In the genomic region with DNA sequence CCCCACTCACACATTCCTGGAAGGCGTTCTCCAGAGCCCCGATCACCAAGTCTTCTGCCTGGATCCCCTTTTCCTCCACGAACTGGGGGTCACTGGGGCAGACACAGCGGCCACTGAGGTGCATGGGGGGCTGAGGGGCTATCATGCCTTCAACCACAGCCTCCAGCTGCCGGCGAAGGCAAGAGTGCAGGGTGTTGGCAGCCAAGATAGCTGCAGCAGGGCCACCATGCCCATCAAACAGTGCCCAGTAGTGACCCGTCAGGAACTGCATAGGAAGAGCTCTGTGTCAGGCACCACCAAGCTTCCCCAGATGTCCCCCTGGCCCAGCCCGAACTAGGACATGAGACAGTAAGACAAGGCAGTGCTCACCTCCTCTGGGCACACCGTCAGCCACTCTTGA, we compare ENCODE assay signal across 14 mouse cellular contexts. TPM values are rescaled to one million over a fixed set of nuclear protein-coding genes. Genes with fewer than 3 reads are reported as not detected.
A peak's percentile ranks its signal among the peaks of the same experiment; 100 is the strongest.
DNase-seq lines count a peak whose midpoint lies in the region; ATAC-seq lines count a peak whose summit lies in the region.
"Had no signal": no experiment of that assay in that cellular context is flagged by ENCODE, and none has a peak within 500 bp of the region (broad histone marks: within the 10 kb centered on the region; RNA-seq: fewer than 3 reads in every experiment).

No protein-coding gene starts in this region.

- DNase-seq in forebrain, embryonic 14.5 days (ENCODE audit: low spot score) = no peak
- no peak for DNase-seq in liver, embryonic 11.5 days (ENCODE audit: low spot score)
- no peak for DNase-seq in liver
- no peak for DNase-seq in embryonic facial prominence, embryonic 10.5 days (ENCODE audit: low spot score)
- DNase-seq in layer of hippocampus, postnatal 36 days = no peak
- no peak for DNase-seq in thymus, postnatal 4 days
- DNase-seq: embryo, embryonic 11 days; heart, adult 2 months; layer of hippocampus, adult 9-11 months; right cerebral cortex, postnatal 4 days had no signal

- WGBS in forebrain, embryonic 12.5 days = 93% methylated on average over 9 of the region's 9 CpGs
- 93% methylated on average over 9 of the region's 9 CpGs for WGBS in forebrain, embryonic 14.5 days
- 85% methylated on average over 9 of the region's 9 CpGs for WGBS in liver, embryonic 11.5 days
- 88% methylated on average over 9 of the region's 9 CpGs for WGBS in embryonic facial prominence, embryonic 10.5 days
- 71% methylated on average over 9 of the region's 9 CpGs for WGBS in liver, embryonic 15.5 days (ENCODE audit: insufficient replicate concordance)

- peaks cover 23% of the 10 kb centered on the region for H3K36me3 ChIP-seq in forebrain, embryonic 12.5 days (replicated peaks)
- peaks cover 12% of the 10 kb centered on the region for H3K36me3 ChIP-seq in forebrain, embryonic 14.5 days (ENCODE audit: control insufficient read depth, insufficient read depth, low read length)
- 0 out of 2 replicates have a peak, but pooled peaks cover 3% of the 10 kb centered on the region for H3K36me3 ChIP-seq in liver, embryonic 11.5 days (ENCODE audit: control insufficient read depth, insufficient read depth, low read length)
- peaks cover 48% of the 10 kb centered on the region for H3K36me3 ChIP-seq in embryonic facial prominence, embryonic 10.5 days (replicated peaks)
- peaks cover 11% of the 10 kb centered on the region; the same call in 1 of the 2 replicates for H3K36me3 ChIP-seq in liver, embryonic 15.5 days (replicated peaks)
- H3K36me3 ChIP-seq: forebrain, embryonic 15.5 days had no signal

- 0 out of 2 replicates have a peak, but pooled peaks cover 7% of the 10 kb centered on the region for H3K27me3 ChIP-seq in forebrain, embryonic 12.5 days
- no peaks in the 10 kb centered on the region for H3K27me3 ChIP-seq in forebrain, embryonic 14.5 days (replicated peaks; ENCODE audit: control insufficient read depth, insufficient read depth, low read length)
- no peaks in the 10 kb centered on the region for H3K27me3 ChIP-seq in liver, embryonic 11.5 days (replicated peaks; ENCODE audit: control insufficient read depth, insufficient read depth, low read length)
- 0 out of 2 replicates have a peak, but pooled peaks cover 8% of the 10 kb centered on the region for H3K27me3 ChIP-seq in embryonic facial prominence, embryonic 10.5 days (replicated peaks; ENCODE audit: low read depth, poor library complexity, severe bottlenecking)
- peaks cover 15% of the 10 kb centered on the region; the same call in 1 of the 2 replicates for H3K27me3 ChIP-seq in liver, embryonic 15.5 days

- H3K4me1 ChIP-seq in forebrain, embryonic 12.5 days = peaks cover 27% of the 10 kb centered on the region
- peaks cover 4% of the 10 kb centered on the region; the same call in 1 of the 2 replicates for H3K4me1 ChIP-seq in forebrain, embryonic 14.5 days (ENCODE audit: control insufficient read depth, insufficient read depth, low read length)
- H3K4me1 ChIP-seq in liver, embryonic 11.5 days (replicated peaks; ENCODE audit: control insufficient read depth, insufficient read depth, low read length) = peaks cover 15% of the 10 kb centered on the region; the same call in 1 of the 2 replicates
- peaks cover 33% of the 10 kb centered on the region for H3K4me1 ChIP-seq in embryonic facial prominence, embryonic 10.5 days
- H3K4me1 ChIP-seq in liver, embryonic 15.5 days (replicated peaks) = peaks cover 34% of the 10 kb centered on the region

- no peak overlapping the region for H3K27ac ChIP-seq in forebrain, embryonic 12.5 days
- no peak overlapping the region for H3K27ac ChIP-seq in forebrain, embryonic 14.5 days (ENCODE audit: low read depth, low read length)
- H3K27ac ChIP-seq in liver, embryonic 11.5 days (ENCODE audit: low read depth, low read length) = no peak overlapping the region
- no peak overlapping the region for H3K27ac ChIP-seq in embryonic facial prominence, embryonic 10.5 days (replicated peaks)
- H3K27ac ChIP-seq in liver, embryonic 15.5 days (replicated peaks) = no peak overlapping the region
- H3K27ac ChIP-seq: forebrain, embryonic 15.5 days; midbrain, embryonic 13.5 days had no signal

- H3K4me3 ChIP-seq in forebrain, embryonic 12.5 days (replicated peaks) = 0 out of 2 replicates have a peak overlapping the region, but pooled peaks have one; percentile 8
- H3K4me3 ChIP-seq in forebrain, embryonic 14.5 days (ENCODE audit: low read depth, low read length) = no peak overlapping the region
- H3K4me3 ChIP-seq in liver, embryonic 11.5 days (ENCODE audit: low read depth, low read length) = 0 out of 2 replicates have a peak overlapping the region, but pooled peaks have one; percentile 12
- peak overlapping the region; percentile 84 for H3K4me3 ChIP-seq in embryonic facial prominence, embryonic 10.5 days
- peak overlapping the region; percentile 67; the same call in 1 of the 2 replicates for H3K4me3 ChIP-seq in liver, embryonic 15.5 days (replicated peaks)

- no peaks in the 10 kb centered on the region for H3K9me3 ChIP-seq in forebrain, embryonic 12.5 days
- no peaks in the 10 kb centered on the region for H3K9me3 ChIP-seq in forebrain, embryonic 14.5 days (replicated peaks; ENCODE audit: control insufficient read depth, low read length)
- no peaks in the 10 kb centered on the region for H3K9me3 ChIP-seq in liver, embryonic 11.5 days (ENCODE audit: control insufficient read depth, low read length)
- H3K9me3 ChIP-seq in embryonic facial prominence, embryonic 10.5 days = no peaks in the 10 kb centered on the region
- H3K9me3 ChIP-seq in liver, embryonic 15.5 days (replicated peaks) = no peaks in the 10 kb centered on the region
- H3K9me3 ChIP-seq: forebrain, embryonic 15.5 days; midbrain, embryonic 13.5 days had no signal

- H3K9ac ChIP-seq in forebrain, embryonic 12.5 days = no peak overlapping the region
- H3K9ac ChIP-seq in forebrain, embryonic 14.5 days (ENCODE audit: low read length) = no peak overlapping the region
- H3K9ac ChIP-seq in liver, embryonic 11.5 days (ENCODE audit: low read depth, low read length) = no peak overlapping the region
- H3K9ac ChIP-seq in liver, embryonic 15.5 days = no peak overlapping the region

- no peak for ATAC-seq in forebrain, embryonic 12.5 days (ENCODE audit: low FRiP score)
- ATAC-seq in forebrain, embryonic 14.5 days = no peak
- no peak for ATAC-seq in liver, embryonic 11.5 days (replicated peaks; ENCODE audit: low FRiP score)
- ATAC-seq in liver, embryonic 15.5 days (ENCODE audit: insufficient read depth) = no peak
- ATAC-seq: forebrain, embryonic 15.5 days; midbrain, embryonic 13.5 days had no signal

- no peak overlapping the region for H3K4me2 ChIP-seq in forebrain, embryonic 12.5 days
- no peak overlapping the region for H3K4me2 ChIP-seq in forebrain, embryonic 14.5 days (ENCODE audit: low read length)
- peak overlapping the region; percentile 69; the same call in 1 of the 2 replicates for H3K4me2 ChIP-seq in liver, embryonic 11.5 days
- peak overlapping the region; percentile 85; the same call in 1 of the 2 replicates for H3K4me2 ChIP-seq in liver, embryonic 15.5 days

RNA-seq across cellular contexts. Expression of a gene that starts 1.8 kb away (rescaled TPM):
- 29.6 and 33.3 TPM in 2 replicates for polyA plus RNA-seq in forebrain, embryonic 12.5 days (2016; fragmentation: Nextera tagmentation; extraction: Ambion mirVana)
- 10.3 and 10.7 TPM in 2 replicates for polyA plus RNA-seq in forebrain, embryonic 14.5 days (2014; fragmentation: Nextera tagmentation; extraction: Ambion mirVana)
- 25.3 and 26.9 TPM in 2 replicates for polyA plus RNA-seq in liver, embryonic 11.5 days (2014; fragmentation: Nextera tagmentation; extraction: Ambion mirVana)
- polyA plus RNA-seq in embryonic facial prominence, embryonic 10.5 days (2016; fragmentation: Nextera tagmentation; extraction: Ambion mirVana) = 50.2 and 54.1 TPM in 2 replicates
- polyA plus RNA-seq in liver, embryonic 15.5 days (2015; fragmentation: Nextera tagmentation; extraction: Ambion mirVana) = 11.7 and 13.6 TPM in 2 replicates
- total RNA-seq in layer of hippocampus, postnatal 36 days (2021) = 10 to 100 TPM; 16.0 to 20.8 TPM

RNA-seq across cellular contexts. Expression of a gene that starts 5.2 kb away (rescaled TPM):
- 53.9 and 59.3 TPM in 2 replicates for polyA plus RNA-seq in forebrain, embryonic 12.5 days (2016; fragmentation: Nextera tagmentation; extraction: Ambion mirVana)
- polyA plus RNA-seq in forebrain, embryonic 14.5 days (2014; fragmentation: Nextera tagmentation; extraction: Ambion mirVana) = 57.5 and 64.7 TPM in 2 replicates
- polyA plus RNA-seq in liver, embryonic 11.5 days (2014; fragmentation: Nextera tagmentation; extraction: Ambion mirVana) = 58.4 and 61.1 TPM in 2 replicates
- polyA plus RNA-seq in embryonic facial prominence, embryonic 10.5 days (2016; fragmentation: Nextera tagmentation; extraction: Ambion mirVana) = 69.5 and 74.7 TPM in 2 replicates
- polyA plus RNA-seq in liver, embryonic 15.5 days (2015; fragmentation: Nextera tagmentation; extraction: Ambion mirVana) = 23.5 and 23.8 TPM in 2 replicates
- 10 to 100 TPM; 52.1 to 57.5 TPM for total RNA-seq in layer of hippocampus, postnatal 36 days (2021)

RNA-seq across cellular contexts. Expression of a gene that starts 24.7 kb away (rescaled TPM):
- not detected in 2 replicates for polyA plus RNA-seq in forebrain, embryonic 12.5 days (2016; fragmentation: Nextera tagmentation; extraction: Ambion mirVana)
- not detected in 2 replicates for polyA plus RNA-seq in forebrain, embryonic 14.5 days (2014; fragmentation: Nextera tagmentation; extraction: Ambion mirVana)
- not detected in 2 replicates for polyA plus RNA-seq in liver, embryonic 11.5 days (2014; fragmentation: Nextera tagmentation; extraction: Ambion mirVana)
- polyA plus RNA-seq in embryonic facial prominence, embryonic 10.5 days (2016; fragmentation: Nextera tagmentation; extraction: Ambion mirVana) = not detected in 2 replicates
- 0.03 and 0.07 TPM in 2 replicates for polyA plus RNA-seq in liver, embryonic 15.5 days (2015; fragmentation: Nextera tagmentation; extraction: Ambion mirVana)
- total RNA-seq in layer of hippocampus, postnatal 36 days (2021) = 1 to 10 TPM in 1 of 2 experiments, under 1 TPM in 1; 0.97 to 1.6 TPM
- polyA plus RNA-seq: forebrain, embryonic 15.5 days; midbrain, embryonic 13.5 days had no signal

RNA-seq across cellular contexts. Expression of a gene that starts 27.0 kb away (rescaled TPM):
- 38.1 and 41.2 TPM in 2 replicates for polyA plus RNA-seq in forebrain, embryonic 12.5 days (2016; fragmentation: Nextera tagmentation; extraction: Ambion mirVana)
- 54.7 and 56.4 TPM in 2 replicates for polyA plus RNA-seq in forebrain, embryonic 14.5 days (2014; fragmentation: Nextera tagmentation; extraction: Ambion mirVana)
- polyA plus RNA-seq in liver, embryonic 11.5 days (2014; fragmentation: Nextera tagmentation; extraction: Ambion mirVana) = 18.8 TPM in 2 replicates
- 28.4 and 28.8 TPM in 2 replicates for polyA plus RNA-seq in embryonic facial prominence, embryonic 10.5 days (2016; fragmentation: Nextera tagmentation; extraction: Ambion mirVana)
- 6.8 and 7.3 TPM in 2 replicates for polyA plus RNA-seq in liver, embryonic 15.5 days (2015; fragmentation: Nextera tagmentation; extraction: Ambion mirVana)
- total RNA-seq in layer of hippocampus, postnatal 36 days (2021) = 100 to 1,000 TPM; 143 TPM

RNA-seq across cellular contexts. Expression of a gene that starts 39.8 kb away (rescaled TPM):
- 9.1 and 10.2 TPM in 2 replicates for polyA plus RNA-seq in forebrain, embryonic 12.5 days (2016; fragmentation: Nextera tagmentation; extraction: Ambion mirVana)
- 2.3 TPM in 2 replicates for polyA plus RNA-seq in forebrain, embryonic 14.5 days (2014; fragmentation: Nextera tagmentation; extraction: Ambion mirVana)
- polyA plus RNA-seq in liver, embryonic 11.5 days (2014; fragmentation: Nextera tagmentation; extraction: Ambion mirVana) = 12.4 and 15.7 TPM in 2 replicates
- polyA plus RNA-seq in embryonic facial prominence, embryonic 10.5 days (2016; fragmentation: Nextera tagmentation; extraction: Ambion mirVana) = 2.4 and 2.9 TPM in 2 replicates
- 22.2 and 27.6 TPM in 2 replicates for polyA plus RNA-seq in liver, embryonic 15.5 days (2015; fragmentation: Nextera tagmentation; extraction: Ambion mirVana)
- total RNA-seq in layer of hippocampus, postnatal 36 days (2021) = 1 to 10 TPM; 4.2 to 4.8 TPM

Comparison
In these comparisons a context has a peak if more than half of its experiments do, and no peak if none do; other contexts are left out.
1. H3K4me2 ChIP-seq: peak in liver, embryonic 11.5 days (single experiment) and liver, embryonic 15.5 days (single experiment); none in forebrain, embryonic 12.5 days (single experiment) and forebrain, embryonic 14.5 days (single experiment).